Mouse (Mus musculus): Measurements from ENCODE around the gene B9d2. TPM values are rescaled to one million over a fixed set of nuclear protein-coding genes. Genes with fewer than 3 reads are reported as not detected.

The B9d2 gene
- polyA plus RNA-seq (2012): 95.6 and 108 TPM in 2 replicates

GRCm38 (mm10) chr7:25680514-25681258 lies at the start of gene B9d2:
Gene B9d2 (plus strand): TSS chr7:25680780.

GRCm38 (mm10) chr7:25658657-25659472 lies 21.7 kb upstream of the B9d2 start, which contains the start of the genes Bckdha and Exosc5:
Gene Bckdha (minus strand): TSS chr7:25658981.
Gene Exosc5 (plus strand): TSS chr7:25659164.

GRCm38 (mm10) chr7:25674719-25675300 lies 5.8 kb upstream of the B9d2 start, which contains the start of gene Tmem91:
Gene Tmem91 (minus strand): TSS chr7:25675166.

GRCm38 (mm10) chr7:25686680-25687531 lies 6.3 kb downstream of the B9d2 start, which contains the start of gene Tgfb1:
Gene Tgfb1 (plus strand): TSS chr7:25687002.

GRCm38 (mm10) chr7:25718788-25719417 lies 38.3 kb downstream of the B9d2 start, which contains the start of gene Ccdc97:
Gene Ccdc97 (minus strand): TSS chr7:25719088.

Other genes starting within 250 kb of the B9d2 start
- gene Ceacam1, start 203.2 kb upstream of the B9d2 start, polyA plus RNA-seq (2012): 3.6 and 5.0 TPM in 2 replicates
- gene Ceacam2, start 140.9 kb upstream of the B9d2 start, polyA plus RNA-seq (2012): 0.04 TPM in 1 of 2 replicates, not detected in the other
- not detected in 2 replicates for gene Erich4, start 64.9 kb upstream of the B9d2 start, polyA plus RNA-seq (2012)
- gene Dmac2, start 61.4 kb upstream of the B9d2 start, polyA plus RNA-seq (2012): 46.7 and 53.3 TPM in 2 replicates
- 23.4 and 41.7 TPM in 2 replicates for gene B3gnt8, start 54.1 kb upstream of the B9d2 start, polyA plus RNA-seq (2012)
- 101 TPM in 2 replicates for gene Bckdha, start 21.8 kb upstream of the B9d2 start, polyA plus RNA-seq (2012)
- 342 and 378 TPM in 2 replicates for gene Exosc5, start 21.6 kb upstream of the B9d2 start, polyA plus RNA-seq (2012)
- gene Tmem91, start 5.6 kb upstream of the B9d2 start, polyA plus RNA-seq (2012): 0.66 and 0.83 TPM in 2 replicates
- gene Tgfb1, start 6.2 kb downstream of the B9d2 start, polyA plus RNA-seq (2012): 1,389 and 1,401 TPM in 2 replicates
- gene Ccdc97, start 38.3 kb downstream of the B9d2 start, polyA plus RNA-seq (2012): 84.5 and 100 TPM in 2 replicates
- gene Hnrnpul1, start 74.0 kb downstream of the B9d2 start, polyA plus RNA-seq (2012): 270 and 280 TPM in 2 replicates
- 2.4 TPM in 2 replicates for gene Axl, start 107.9 kb downstream of the B9d2 start, polyA plus RNA-seq (2012)
- 0.13 and 0.26 TPM in 2 replicates for gene Cyp2s1, start 136.1 kb downstream of the B9d2 start, polyA plus RNA-seq (2012)
- gene Cyp2b10, start 216.8 kb downstream of the B9d2 start, polyA plus RNA-seq (2012): not detected in 2 replicates

All from megakaryocyte-erythroid progenitor cell, adult 5 weeks (primary cell).